Comparison of ENCODE assay signal across 8 mouse cellular contexts in the genomic region with DNA sequence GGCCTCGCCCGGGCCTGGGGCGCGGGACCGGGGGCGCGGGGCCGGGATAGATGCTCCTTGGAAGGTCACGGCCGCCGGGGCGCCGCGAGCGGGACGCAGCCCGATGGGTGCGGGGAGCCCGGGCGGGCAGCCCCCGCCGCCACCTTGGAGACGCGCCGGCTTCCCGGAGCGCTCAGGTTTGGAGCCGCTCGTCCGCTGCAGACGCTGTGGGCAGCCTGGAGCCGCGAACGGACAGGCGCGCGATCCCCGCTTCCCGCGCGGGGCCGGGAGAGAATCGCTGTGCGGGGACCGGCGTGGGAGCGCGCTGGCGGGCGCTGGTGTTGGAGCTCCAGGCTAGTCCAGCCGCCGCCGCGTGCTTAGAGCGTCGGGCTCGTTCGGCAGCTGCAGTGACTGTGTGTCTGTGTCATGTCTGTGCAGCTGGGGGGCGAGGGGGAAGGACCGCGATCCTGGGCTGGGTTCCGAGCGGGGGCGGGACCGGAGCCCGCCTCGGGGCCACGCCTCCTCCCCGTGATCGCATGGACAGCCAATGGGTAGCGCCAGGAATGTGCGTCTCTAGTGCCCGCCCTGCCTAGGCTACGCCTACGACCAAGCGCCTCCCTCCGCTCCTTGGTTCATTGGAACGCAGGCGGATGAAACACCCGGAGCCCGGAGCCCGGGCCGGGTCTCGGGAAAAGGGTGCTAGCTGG. TPM values are rescaled to one million over a fixed set of nuclear protein-coding genes. Genes with fewer than 3 reads are reported as not detected.
DNase-seq lines count a peak whose midpoint lies in the region; ATAC-seq and TF ChIP-seq lines count a peak whose summit lies in the region.

A gene (minus strand): TSS at position 433 of the 686 bp plus-strand sequence.

- ATAC-seq in lung, embryonic 15.5 days (ENCODE audit: borderline replicate concordance, extremely low read depth, low FRiP score, low TSS enrichment): peak; percentile 99

- peak; percentile 99 for DNase-seq in NIH3T3 (ENCODE audit: low read depth)
- peak; percentile 98 to 99 for DNase-seq in cerebellum, postnatal 10 days
- DNase-seq in frontal cortex, adult 2 months (ENCODE audit: extremely low spot score in 1 of 2, low spot score in 1 of 2): peak; percentile 98 to 99
- peak; percentile 98 for DNase-seq in hindbrain, embryonic 10.5 days (ENCODE audit: low spot score)
- peak; percentile 93 for DNase-seq in layer of hippocampus, adult 9-10 months (ENCODE audit: low spot score)
- peak; percentile 88 to 90 for DNase-seq in thymus, adult 18-20 months

- TF ChIP-seq CTCF in olfactory bulb, adult 2 months (IDR thresholded peaks at IDR 0.05; ENCODE audit: insufficient read depth, low read depth, low read length): no peak

- no peaks in the 10 kb centered on the region for H3K36me3 ChIP-seq in hindbrain, embryonic 10.5 days
- H3K36me3 ChIP-seq in lung, embryonic 15.5 days: no peaks in the 10 kb centered on the region

- H3K27ac ChIP-seq in hindbrain, embryonic 10.5 days: peak within 1 kb of the TSS; percentile 96
- H3K27ac ChIP-seq in lung, embryonic 15.5 days: peak within 1 kb of the TSS; percentile 89
- peak within 1 kb of the TSS; percentile 94 for H3K27ac ChIP-seq in olfactory bulb, adult 2 months (ENCODE audit: insufficient read depth, low read depth, low read length)

- no peaks in the 10 kb centered on the region for H3K9me3 ChIP-seq in hindbrain, embryonic 10.5 days
- H3K9me3 ChIP-seq in lung, embryonic 15.5 days: no peaks in the 10 kb centered on the region

- peak within 1 kb of the TSS; percentile 88 for H3K4me3 ChIP-seq in hindbrain, embryonic 10.5 days
- H3K4me3 ChIP-seq in lung, embryonic 15.5 days: peak within 1 kb of the TSS; percentile 89
- H3K4me3 ChIP-seq in olfactory bulb, adult 2 months (ENCODE audit: insufficient read depth, low read depth, low read length): peak within 1 kb of the TSS; percentile 87

- no peaks in the 10 kb centered on the region for H3K27me3 ChIP-seq in hindbrain, embryonic 10.5 days (ENCODE audit: insufficient read depth, poor library complexity, severe bottlenecking)
- H3K27me3 ChIP-seq in lung, embryonic 15.5 days: no peaks in the 10 kb centered on the region; the same call in 1 of the 2 replicates

- peak; percentile 92 for TF ChIP-seq POLR2A in olfactory bulb, adult 2 months (IDR thresholded peaks at IDR 0.05; ENCODE audit: insufficient read depth, low read depth, low read length)

- under 1% methylated on average over 80 of the region's 84 CpGs for WGBS in hindbrain, embryonic 10.5 days
- WGBS in lung, embryonic 15.5 days: under 1% methylated on average over 64 of the region's 84 CpGs
- 1% methylated on average over 84 of the region's 84 CpGs for WGBS in olfactory bulb, adult 2 months

- H3K4me2 ChIP-seq in lung, embryonic 15.5 days: peak within 1 kb of the TSS; percentile 87

- peak within 1 kb of the TSS; percentile 82 for H3K9ac ChIP-seq in lung, embryonic 15.5 days

- H3K4me1 ChIP-seq in hindbrain, embryonic 10.5 days (replicated peaks): peaks cover 36% of the 10 kb centered on the region
- peaks cover 25% of the 10 kb centered on the region for H3K4me1 ChIP-seq in lung, embryonic 15.5 days
- H3K4me1 ChIP-seq in olfactory bulb, adult 2 months (ENCODE audit: control insufficient read depth, insufficient read depth, low read length): peaks cover 2% of the 10 kb centered on the region

RNA-seq across cellular contexts. Expression of the gene that starts here (rescaled TPM):
- 67.9 and 76.8 TPM in 2 replicates for polyA plus RNA-seq in frontal cortex, adult 2 months (2012; rRNA removed)
- 6.7 and 7.3 TPM in 2 replicates for polyA plus RNA-seq in hindbrain, embryonic 10.5 days (2016; fragmentation: Nextera tagmentation; extraction: Ambion mirVana)
- polyA plus RNA-seq in lung, embryonic 15.5 days (2015; fragmentation: Nextera tagmentation; extraction: Ambion mirVana): 5.1 and 5.8 TPM in 2 replicates
- not detected in 2 replicates for polyA plus RNA-seq in olfactory bulb, adult 2 months (2012; ENCODE audit: insufficient read depth, insufficient read length, low replicate concordance, missing spikeins)

Comparison
In these comparisons a context has a peak if more than half of its experiments do, and no peak if none do; other contexts are left out.
1. Peak in every context shown above with its lines: DNase-seq, ATAC-seq, H3K4me3 ChIP-seq and H3K27ac ChIP-seq.